Mouse (Mus musculus) ovary, adult 18-20 months (tissue): ENCODE results near the gene Cst13.

Experiments used
- DNase-seq: peaks from one replicate; pipeline ENCODE4 v3.0.0; 2022; ENCODE audit warnings: low spot score, mixed read lengths

Cst13 gene

DNA sequence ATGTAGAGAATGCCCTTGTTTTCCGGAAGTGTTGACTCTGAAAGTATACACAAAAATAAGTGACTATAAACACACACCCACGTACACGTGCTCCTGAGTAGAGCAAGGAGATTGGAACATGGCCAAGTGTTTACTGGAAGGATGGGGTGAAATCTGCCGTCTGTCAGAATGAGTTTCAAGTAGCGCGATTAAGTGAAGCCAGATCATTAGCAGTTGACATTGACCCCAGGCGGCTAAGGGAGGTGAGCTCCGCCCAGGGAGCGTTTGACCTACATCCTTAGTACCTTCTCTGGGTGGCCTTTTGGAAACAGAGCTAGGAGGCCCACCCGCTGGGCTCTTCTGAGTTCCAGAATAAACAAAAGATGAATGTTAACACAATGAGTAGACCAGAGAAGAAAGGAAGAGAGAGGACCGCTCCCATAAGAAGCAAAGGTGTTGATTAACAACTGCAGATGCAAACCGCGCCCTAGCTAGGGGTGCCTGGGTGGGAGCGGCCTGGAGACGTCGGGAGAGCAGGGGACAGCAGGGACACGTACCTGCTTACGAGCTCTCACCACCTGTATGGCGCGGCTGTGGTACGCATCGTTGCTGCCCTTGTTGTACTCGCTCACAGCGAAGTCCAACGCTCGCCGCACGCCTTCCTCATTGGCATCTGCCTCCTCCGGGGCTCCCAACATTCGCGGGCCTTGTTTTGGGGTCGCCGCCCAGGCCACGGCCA lies 54.9 kb downstream of the Cst13 start:
- DNase-seq = no peak

GRCm38 (mm10) chr2:148875335-148875811 lies 55.5 kb downstream of the Cst13 start, which contains the start of gene Cst3:
Cst3 (minus strand) TSS chr2:148875692.
- DNase-seq = peak; percentile 89

- DNase-seq = peak; percentile 16
These were observed 57.3 kb downstream of the Cst13 start for GRCm38 (mm10) chr2:148877016-148877770.

DNA sequence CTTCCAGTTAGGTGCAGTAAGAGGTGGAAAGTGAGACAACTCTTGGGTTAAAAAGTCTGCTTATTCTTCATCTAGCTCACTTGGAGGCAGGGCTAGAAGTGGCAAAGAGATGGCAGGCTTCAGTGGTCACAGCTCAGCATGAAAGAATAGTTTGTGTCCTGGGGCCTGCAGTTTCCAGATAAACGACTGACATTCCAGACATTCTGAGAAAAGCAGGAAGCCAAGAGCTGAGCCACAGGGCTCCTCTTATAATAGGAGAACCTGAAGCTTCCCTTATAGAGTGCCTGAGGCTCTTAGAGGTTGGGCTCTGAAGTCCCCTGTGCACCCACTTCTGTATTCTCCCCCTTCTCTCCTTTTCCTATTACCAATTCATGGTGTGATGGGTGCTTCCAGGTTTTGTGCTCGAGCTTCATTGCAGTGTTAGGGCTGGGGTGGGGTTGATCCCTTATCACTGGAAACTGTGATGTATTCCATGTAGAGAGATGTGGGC lies 58.8 kb downstream of the Cst13 start:
- no peak for DNase-seq

GRCm38 (mm10) chr2:148879199-148879598 lies 59.3 kb downstream of the Cst13 start:
- DNase-seq = no peak
